Mouse (Mus musculus) liver, embryonic 13.5 days (tissue): Measurements from ENCODE around the gene Tspan13. TPM values are rescaled to one million over a fixed set of nuclear protein-coding genes. Genes with fewer than 3 reads are reported as not detected.

Source experiments
- ATAC-seq: fragments of 200-750 bp; cut with Nextera tagmentation; 2 replicates; pipeline ENCODE4 v1.8.0; 2017; ENCODE audit warnings: low read depth, mild to moderate bottlenecking, moderate number of reproducible peaks, moderate library complexity
- DNase-seq: peaks from one replicate; pipeline ENCODE4 v3.0.0; 2022
- H3K27ac ChIP-seq: fragments of 300-500 bp; sonication (generic); 2 replicates; pipeline ENCODE4 v1.5.1; 2015; ENCODE audit warnings: moderate library complexity, mild to moderate bottlenecking, inconsistent platforms
- H3K27me3 ChIP-seq: fragments of 300-500 bp; sonication (generic); 2 replicates; pipeline ENCODE4 v1.6.1; 2015; ENCODE audit warnings: mild to moderate bottlenecking, inconsistent platforms
- H3K36me3 ChIP-seq: fragments of 300-500 bp; sonication (generic); 2 replicates; pipeline ENCODE4 v1.6.1; 2015; ENCODE audit warnings: mild to moderate bottlenecking, inconsistent platforms
- H3K4me1 ChIP-seq: fragments of 300-500 bp; sonication (generic); replicated peaks from 2 replicates; pipeline ENCODE4 v1.6.1; 2015; ENCODE audit warnings: inconsistent platforms
- H3K4me2 ChIP-seq: fragments of 300-500 bp; sonication (generic); 2 replicates; pipeline ENCODE4 v1.6.1; 2015; ENCODE audit warnings: inconsistent platforms, mild to moderate bottlenecking, moderate library complexity
- H3K4me3 ChIP-seq: fragments of 300-500 bp; sonication (generic); replicated peaks from 2 replicates; pipeline ENCODE4 v1.5.1; 2015; ENCODE audit warnings: mild to moderate bottlenecking, inconsistent platforms
- H3K9ac ChIP-seq: fragments of 300-500 bp; sonication (generic); 2 replicates; pipeline ENCODE4 v1.6.1; 2015; ENCODE audit warnings: mild to moderate bottlenecking, inconsistent platforms
- H3K9me3 ChIP-seq: fragments of 300-500 bp; sonication (generic); replicated peaks from 2 replicates; pipeline ENCODE4 v1.6.1; 2016; ENCODE audit warnings: inconsistent platforms
- WGBS: fragments of 180-500 bp; shearing (Covaris S2); methylation state at CpG from one replicate; pipeline ENCODE4 v1.1.7; 2015; ENCODE audit not compliant: insufficient replicate concordance; 5-methylcytosine and 5-hydroxymethylcytosine counted together
- polyA plus RNA-seq: library from polyadenylated mRNA; unstranded; fragments of >200 nt; fragmentation: Nextera tagmentation; extraction: Ambion mirVana; gene quantifications from 2 replicates; pipeline ENCODE4 v1.2.1, GENCODE M21; 2015

Tspan13 gene
- 21.8 and 25.8 TPM in 2 replicates for polyA plus RNA-seq

DNA sequence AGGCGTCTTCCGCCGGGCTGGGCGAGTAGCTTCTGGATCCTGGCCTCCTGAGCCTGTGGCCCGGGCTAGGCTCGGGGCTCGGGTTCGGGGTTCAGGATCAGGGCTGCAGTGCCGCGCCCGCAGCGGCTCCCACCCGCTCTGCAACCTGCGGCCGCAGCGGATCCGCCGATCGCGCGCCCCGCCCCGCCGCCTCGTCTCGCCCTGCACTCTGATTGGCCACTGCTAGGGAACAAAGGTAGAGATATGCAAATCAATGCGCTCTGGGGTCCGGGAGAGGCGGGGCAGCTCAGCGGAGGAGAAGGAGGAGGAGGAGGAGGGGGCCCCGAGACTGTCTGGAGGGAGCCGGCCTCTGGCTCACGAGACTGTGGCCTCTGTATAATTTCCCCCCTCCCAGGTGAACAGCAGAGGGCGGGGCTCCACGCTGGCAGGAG is at the start of gene Tspan13:
Gene Tspan13, minus strand, starts transcription at position 153 of the 431 bp plus-strand sequence.
- no peaks in the 10 kb centered on the region for H3K27me3 ChIP-seq
- no peaks in the 10 kb centered on the region for H3K36me3 ChIP-seq
- ATAC-seq (peak; percentile 93), DNase-seq (peak; percentile 82)
- H3K4me1 ChIP-seq = peaks cover 37% of the 10 kb centered on the region
- 0% methylated on average over 35 of the region's 35 CpGs for WGBS
- H3K9me3 ChIP-seq = no peaks in the 10 kb centered on the region
- H3K27ac ChIP-seq = no peak within 1 kb of the TSS; the same call in 1 of the 2 replicates
- peak within 1 kb of the TSS; percentile 81 for H3K9ac ChIP-seq
- H3K4me2 ChIP-seq = peak within 1 kb of the TSS; percentile 98
- H3K4me3 ChIP-seq = peak within 1 kb of the TSS; percentile 79

DNA sequence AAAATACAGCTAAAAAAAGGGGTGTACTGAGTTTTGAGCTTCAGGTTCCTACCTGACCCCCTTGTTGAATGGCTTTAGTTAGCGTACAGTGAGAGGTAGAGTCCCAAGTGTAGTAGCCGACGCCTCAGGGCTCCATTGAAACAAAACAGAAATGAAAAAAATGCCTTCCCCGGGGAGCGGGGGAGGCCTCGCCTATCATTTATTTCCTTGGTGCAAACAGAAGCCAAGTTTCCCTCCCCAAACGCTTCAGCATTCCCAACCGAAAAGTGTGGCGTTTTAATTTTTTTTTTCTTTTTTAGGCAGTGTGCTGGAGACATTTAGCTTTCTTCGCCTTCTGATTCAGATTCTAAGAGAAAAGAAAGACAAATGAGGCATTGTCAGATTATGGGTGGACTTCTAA is 49.7 kb upstream of the Tspan13 start:
- DNase-seq (no peak), ATAC-seq (no peak)
- no peak overlapping the region for H3K9ac ChIP-seq
- WGBS = 87% methylated on average over 10 of the region's 10 CpGs
- H3K4me2 ChIP-seq = no peak overlapping the region
- H3K4me3 ChIP-seq = no peak overlapping the region
- no peaks in the 10 kb centered on the region for H3K27me3 ChIP-seq
- H3K4me1 ChIP-seq = no peaks in the 10 kb centered on the region
- H3K36me3 ChIP-seq = peaks cover 31% of the 10 kb centered on the region
- no peak overlapping the region for H3K27ac ChIP-seq
- no peaks in the 10 kb centered on the region for H3K9me3 ChIP-seq

DNA sequence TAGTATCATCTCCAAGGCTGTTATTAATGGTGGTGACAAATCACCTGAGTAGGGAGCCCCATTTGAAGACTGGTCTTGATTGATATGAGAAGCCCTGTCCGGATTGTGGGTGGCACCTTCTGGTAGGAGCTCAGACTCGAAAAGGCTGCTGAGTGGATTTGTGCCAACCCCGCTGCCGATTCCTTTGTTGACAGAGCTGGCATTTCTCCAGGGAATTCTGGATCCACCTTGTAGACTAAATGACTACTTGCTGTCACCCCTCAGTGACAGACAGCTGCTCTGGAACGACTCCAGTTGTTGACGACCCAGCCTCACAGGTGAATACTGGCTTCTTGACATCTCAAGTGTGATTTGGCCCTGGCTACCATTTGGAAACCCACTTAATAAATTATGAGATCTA is 46.9 kb upstream of the Tspan13 start:
- Histone ChIP-seq H3K9me3 (no peaks in the 10 kb centered on the region), H3K4me1 (no peaks in the 10 kb centered on the region), H3K36me3 (peaks cover 25% of the 10 kb centered on the region), H3K27ac (no peak overlapping the region), H3K9ac (no peak overlapping the region), H3K4me3 (no peak overlapping the region), H3K4me2 (no peak overlapping the region), H3K27me3 (no peaks in the 10 kb centered on the region)
- 69% methylated on average over 6 of the region's 6 CpGs for WGBS
- no peak for ATAC-seq
- no peak for DNase-seq

DNA sequence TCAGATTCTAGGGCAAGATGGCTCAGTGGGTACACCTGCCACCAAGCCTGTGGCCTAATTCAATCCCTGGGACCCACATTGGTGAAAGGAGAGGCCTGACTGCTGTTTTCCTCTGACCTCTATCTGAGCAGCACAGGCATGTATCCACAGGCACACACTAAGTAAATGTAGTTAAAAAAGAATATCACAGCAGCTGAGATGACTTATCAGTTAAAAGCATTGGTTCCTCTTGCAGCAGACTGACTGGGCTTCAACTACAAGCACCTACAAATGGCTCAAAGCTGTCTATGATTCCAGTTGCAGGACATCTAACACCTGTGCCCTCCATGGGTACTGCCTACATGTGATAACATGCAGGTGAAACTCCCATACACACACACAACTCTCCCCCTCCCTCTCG is 46.5 kb upstream of the Tspan13 start:
- peaks cover 25% of the 10 kb centered on the region for H3K36me3 ChIP-seq
- ATAC-seq = no peak
- WGBS = 69% methylated on average over 1 of the region's 1 CpGs

DNA sequence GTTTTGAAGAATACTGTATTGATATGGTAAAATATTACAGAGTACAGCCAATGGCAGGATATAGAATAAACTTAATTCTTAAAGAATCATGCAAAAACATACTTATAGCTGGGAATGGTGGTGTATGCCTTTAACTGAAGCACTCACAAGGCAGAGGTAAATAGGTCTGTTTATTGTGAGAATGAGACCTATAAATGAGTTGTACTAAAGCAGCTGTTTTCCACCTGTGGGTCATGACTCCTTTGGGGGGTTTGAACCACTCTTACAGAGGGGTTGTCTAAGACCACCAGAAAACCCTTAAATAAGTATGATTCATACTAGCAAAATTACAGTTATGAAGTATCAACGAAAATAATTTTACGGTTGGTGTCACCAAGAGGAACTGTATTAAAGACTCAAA is 43.1 kb upstream of the Tspan13 start:
- ATAC-seq (no peak), DNase-seq (no peak)
- no peak overlapping the region for H3K27ac ChIP-seq
- no peaks in the 10 kb centered on the region for H3K27me3 ChIP-seq
- no peaks in the 10 kb centered on the region for H3K4me1 ChIP-seq
- no peak overlapping the region for H3K4me3 ChIP-seq
- H3K9me3 ChIP-seq = no peaks in the 10 kb centered on the region
- H3K4me2 ChIP-seq = no peak overlapping the region
- 77% methylated on average over 2 of the region's 2 CpGs for WGBS
- no peak overlapping the region for H3K9ac ChIP-seq
- H3K36me3 ChIP-seq = no peaks in the 10 kb centered on the region

More for the DNA sequence above, 46.5 kb upstream of the Tspan13 start:
- Histone ChIP-seq H3K4me1 (no peaks in the 10 kb centered on the region), H3K27me3 (no peaks in the 10 kb centered on the region), H3K27ac (no peak overlapping the region), H3K9me3 (no peaks in the 10 kb centered on the region), H3K9ac (no peak overlapping the region), H3K4me3 (no peak overlapping the region), H3K4me2 (no peak overlapping the region)
- no peak for DNase-seq

DNA sequence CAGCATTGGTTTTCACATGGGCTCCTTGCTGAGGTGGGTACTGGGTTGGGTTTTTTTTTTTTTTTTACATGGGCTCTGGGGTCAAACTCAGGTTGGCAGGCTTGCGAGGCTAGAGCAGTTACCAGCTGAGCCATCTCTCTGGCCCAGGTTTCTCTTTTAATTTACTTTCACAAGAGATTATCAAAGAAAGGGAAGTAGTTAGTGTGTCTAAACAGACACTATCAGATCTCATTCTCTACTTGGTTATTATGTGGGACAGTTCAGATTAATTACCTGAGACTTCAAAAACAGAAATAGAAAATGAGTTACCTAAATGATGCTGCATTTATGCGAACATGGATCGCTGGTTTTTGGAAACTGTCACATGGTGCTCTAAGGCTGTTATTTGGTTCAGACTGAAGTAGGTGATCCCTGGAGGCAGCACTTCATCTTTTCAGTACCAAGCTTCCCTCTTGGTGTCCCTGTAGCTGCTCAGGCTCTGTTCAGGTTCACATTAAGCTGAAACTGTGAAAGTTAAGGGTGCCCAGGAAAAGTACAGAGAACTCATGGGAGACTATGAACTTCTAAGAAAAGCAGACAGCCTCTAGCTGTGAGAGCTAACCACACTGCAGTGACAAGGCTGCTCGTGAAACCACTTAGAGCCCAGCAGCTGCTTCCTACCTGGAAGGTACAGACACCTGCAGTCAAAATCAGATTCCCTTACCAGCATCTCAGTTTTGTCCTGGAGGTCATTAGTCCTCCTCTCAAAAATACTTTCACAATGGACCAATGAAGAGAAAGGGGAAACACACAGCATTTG is 36.0 kb upstream of the Tspan13 start:
- Histone ChIP-seq H3K4me2 (no peak overlapping the region), H3K9ac (no peak overlapping the region), H3K4me1 (no peaks in the 10 kb centered on the region), H3K27me3 (no peaks in the 10 kb centered on the region), H3K9me3 (no peaks in the 10 kb centered on the region), H3K4me3 (no peak overlapping the region), H3K36me3 (no peaks in the 10 kb centered on the region), H3K27ac (no peak overlapping the region)
- 54% methylated on average over 4 of the region's 4 CpGs for WGBS
- ATAC-seq (no peak), DNase-seq (no peak)

DNA sequence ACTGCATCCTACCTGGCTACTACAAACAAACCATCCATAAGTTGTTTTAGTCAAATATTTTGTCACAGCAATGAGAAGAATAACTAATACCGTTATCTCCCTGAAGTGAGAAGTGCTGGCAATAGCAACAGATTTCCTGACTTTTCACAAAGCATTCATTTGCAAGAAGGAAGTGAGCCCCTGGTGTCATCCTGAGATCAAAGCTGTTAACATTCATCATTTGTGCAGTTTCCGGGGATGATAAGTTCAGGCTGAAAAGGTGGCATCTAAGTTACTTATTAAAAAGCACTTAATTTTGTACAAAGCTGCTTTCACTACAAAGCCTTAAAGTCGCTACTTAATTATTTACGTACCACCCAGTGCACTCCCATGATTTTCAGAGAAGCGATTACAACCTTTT is 30.6 kb upstream of the Tspan13 start:
- Histone ChIP-seq H3K9ac (no peak overlapping the region), H3K27ac (no peak overlapping the region), H3K4me1 (no peaks in the 10 kb centered on the region), H3K4me3 (no peak overlapping the region), H3K4me2 (no peak overlapping the region), H3K27me3 (no peaks in the 10 kb centered on the region), H3K36me3 (no peaks in the 10 kb centered on the region), H3K9me3 (no peaks in the 10 kb centered on the region)
- ATAC-seq (no peak), DNase-seq (no peak)
- WGBS = 31% methylated on average over 5 of the region's 5 CpGs

DNA sequence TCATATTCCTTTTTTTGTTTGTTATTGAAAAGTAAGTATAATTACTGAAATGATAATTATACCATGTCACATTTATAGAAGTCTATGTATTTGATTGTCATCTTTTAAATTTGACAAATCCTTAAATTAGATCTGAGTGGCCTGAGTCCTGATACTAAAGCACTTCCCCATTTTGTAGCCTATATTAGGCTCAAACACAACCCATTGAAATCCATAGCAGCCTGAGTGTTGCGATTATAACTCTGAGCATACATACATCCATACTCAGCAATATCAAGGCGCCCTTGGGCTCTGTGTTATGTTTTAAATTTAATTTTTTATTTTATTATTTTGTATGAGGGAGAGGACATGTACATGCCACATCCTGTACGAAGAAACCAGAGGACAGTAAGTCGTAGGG is 27.9 kb upstream of the Tspan13 start:
- H3K27ac ChIP-seq = no peak overlapping the region
- H3K9ac ChIP-seq = no peak overlapping the region
- H3K9me3 ChIP-seq = no peaks in the 10 kb centered on the region
- no peaks in the 10 kb centered on the region for H3K27me3 ChIP-seq
- ATAC-seq (no peak), DNase-seq (no peak)
- H3K4me3 ChIP-seq = no peak overlapping the region
- 62% methylated on average over 4 of the region's 4 CpGs for WGBS
- no peak overlapping the region for H3K4me2 ChIP-seq
- H3K36me3 ChIP-seq = no peaks in the 10 kb centered on the region
- H3K4me1 ChIP-seq = no peaks in the 10 kb centered on the region

DNA sequence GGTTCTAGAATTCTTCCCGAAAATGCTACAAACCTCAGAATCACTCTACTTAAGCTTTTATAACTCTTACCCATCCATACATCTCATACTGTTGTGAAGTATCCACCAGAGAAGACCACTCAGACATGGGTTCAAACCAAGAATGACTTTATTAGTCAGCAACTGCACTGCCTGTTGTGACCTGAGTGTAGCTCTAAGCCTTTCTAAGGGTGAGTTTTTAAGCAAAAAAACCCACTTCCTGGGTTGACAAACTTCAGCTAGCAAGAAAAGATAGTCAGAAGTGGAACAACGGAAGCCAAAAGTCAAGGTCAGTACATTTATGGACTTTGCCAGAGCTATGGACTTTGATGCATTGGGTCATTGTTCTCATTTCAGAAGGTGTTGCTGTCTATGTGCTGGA is 25.2 kb upstream of the Tspan13 start:
- ATAC-seq (no peak), DNase-seq (no peak)
- Histone ChIP-seq H3K4me3 (no peak overlapping the region), H3K9me3 (no peaks in the 10 kb centered on the region), H3K9ac (no peak overlapping the region), H3K4me1 (no peaks in the 10 kb centered on the region), H3K36me3 (no peaks in the 10 kb centered on the region), H3K27me3 (no peaks in the 10 kb centered on the region), H3K4me2 (no peak overlapping the region), H3K27ac (no peak overlapping the region)
- 72% methylated on average over 2 of the region's 2 CpGs for WGBS

DNA sequence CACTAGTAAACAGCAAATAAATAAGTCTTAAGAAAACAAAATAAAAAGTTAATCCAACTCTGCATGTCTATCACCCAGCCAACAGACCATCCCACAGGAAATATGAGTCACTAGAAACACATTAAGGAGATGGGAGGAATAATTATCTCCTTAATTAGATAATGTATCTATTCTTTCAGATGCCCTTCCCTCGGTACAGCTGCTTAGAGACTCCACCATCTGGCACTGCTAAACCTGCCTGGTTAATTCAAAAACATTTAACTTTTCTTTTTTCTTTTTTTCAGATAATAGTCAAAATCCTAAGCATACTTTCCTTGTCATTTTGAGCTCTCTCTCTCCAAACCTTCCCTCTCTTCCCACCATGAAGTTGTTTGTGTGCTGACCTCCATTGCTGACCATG is 23.6 kb upstream of the Tspan13 start:
- no peaks in the 10 kb centered on the region for H3K27me3 ChIP-seq
- no peak overlapping the region for H3K9ac ChIP-seq
- H3K27ac ChIP-seq = no peak overlapping the region
- H3K4me1 ChIP-seq = no peaks in the 10 kb centered on the region
- no peaks in the 10 kb centered on the region for H3K36me3 ChIP-seq
- H3K4me3 ChIP-seq = no peak overlapping the region
- ATAC-seq (no peak), DNase-seq (no peak)
- no peaks in the 10 kb centered on the region for H3K9me3 ChIP-seq
- 50% methylated on average over 1 of the region's 1 CpGs for WGBS
- no peak overlapping the region for H3K4me2 ChIP-seq

DNA sequence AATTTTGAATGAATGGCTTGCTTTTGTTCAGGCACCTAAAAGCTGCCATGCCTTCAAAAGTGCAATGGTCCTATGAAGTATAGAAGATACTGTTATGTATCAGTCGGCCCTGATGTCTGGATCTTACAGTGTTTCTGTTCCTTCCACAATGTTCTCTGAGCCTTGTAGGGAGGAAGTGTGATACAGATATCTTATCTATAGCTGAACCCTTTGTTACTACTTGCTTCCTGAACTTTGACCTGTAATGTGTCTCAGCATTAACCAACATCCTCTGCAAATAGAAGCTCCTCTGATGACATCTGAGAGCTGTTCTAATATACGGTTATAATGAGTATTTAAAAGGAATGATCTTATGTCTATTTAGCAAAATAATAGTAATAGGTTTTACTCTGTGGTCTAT is 15.4 kb upstream of the Tspan13 start:
- Histone ChIP-seq H3K27me3 (no peaks in the 10 kb centered on the region), H3K9ac (no peak overlapping the region), H3K36me3 (no peaks in the 10 kb centered on the region), H3K9me3 (no peaks in the 10 kb centered on the region), H3K4me2 (no peak overlapping the region), H3K4me3 (no peak overlapping the region), H3K27ac (no peak overlapping the region), H3K4me1 (no peaks in the 10 kb centered on the region)
- no peak for DNase-seq
- ATAC-seq = no peak
- 15% methylated on average over 2 of the region's 2 CpGs for WGBS

DNA sequence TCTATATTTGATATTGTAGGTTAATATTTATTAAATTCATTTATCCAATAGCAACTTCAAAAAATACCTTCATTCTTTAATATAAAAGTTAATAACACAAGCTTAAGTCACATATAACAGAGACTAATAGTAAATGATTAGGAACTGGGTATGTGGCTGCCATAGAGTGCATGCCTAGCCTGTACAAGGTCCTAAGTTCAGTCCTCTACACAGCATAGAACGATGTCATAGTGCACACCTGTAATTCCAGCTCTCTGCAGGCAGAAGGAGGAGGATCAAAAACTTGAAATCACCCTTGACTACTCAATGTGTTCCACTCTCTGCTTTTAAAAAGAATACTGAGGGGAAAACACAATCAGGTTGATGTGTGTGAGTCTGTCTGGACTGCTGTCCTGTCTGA is 8.0 kb upstream of the Tspan13 start:
- DNase-seq (no peak), ATAC-seq (no peak)
- H3K9ac ChIP-seq = no peak overlapping the region
- H3K36me3 ChIP-seq = no peaks in the 10 kb centered on the region
- H3K27ac ChIP-seq = no peak overlapping the region
- H3K27me3 ChIP-seq = no peaks in the 10 kb centered on the region
- WGBS = 62% methylated on average over 1 of the region's 1 CpGs
- H3K4me3 ChIP-seq = no peak overlapping the region
- no peak overlapping the region for H3K4me2 ChIP-seq
- no peaks in the 10 kb centered on the region for H3K9me3 ChIP-seq
- H3K4me1 ChIP-seq = peaks cover 6% of the 10 kb centered on the region; the same call in 1 of the 2 replicates
